Mouse (Mus musculus) hindbrain, postnatal 0 days (tissue): ENCODE measurements at regions not wholly inside any gene's neighbourhood (a gene's known extent, or its start where the extent isn't known, plus 50 kb on each side); places are given as distances from the start of the nearest gene placed in this dataset.

ENCODE experiments used
- ATAC-seq: fragments of 200-750 bp; cut with Nextera tagmentation; 2 replicates; pipeline ENCODE4 v1.8.0; 2017; ENCODE audit warnings: mild to moderate bottlenecking, moderate TSS enrichment, moderate library complexity
- DNase-seq: peaks from one replicate; pipeline ENCODE4 v3.0.0-alpha.2; 2015; ENCODE audit warnings: low spot score
- H3K27ac ChIP-seq: fragments of 300-500 bp; sonication (generic); 2 replicates; pipeline ENCODE4 v1.5.1; 2014; ENCODE audit warnings: mild to moderate bottlenecking
- H3K27me3 ChIP-seq: fragments of 300-500 bp; sonication (generic); 2 replicates; pipeline ENCODE4 v1.6.1; 2014; ENCODE audit warnings: low read length, mixed read lengths; ENCODE audit not compliant: insufficient read depth
- H3K36me3 ChIP-seq: fragments of 300-500 bp; sonication (generic); 2 replicates; pipeline ENCODE4 v1.6.1; 2014; ENCODE audit warnings: low read length, mixed read lengths; ENCODE audit not compliant: insufficient read depth
- H3K4me1 ChIP-seq: fragments of 300-500 bp; sonication (generic); 2 replicates; pipeline ENCODE4 v1.6.1; 2014; ENCODE audit warnings: antibody characterized with exemption, low read length, mixed read lengths; ENCODE audit not compliant: insufficient read depth
- H3K4me2 ChIP-seq: fragments of 300-500 bp; sonication (generic); 2 replicates; pipeline ENCODE4 v1.6.1; 2014; ENCODE audit warnings: low read depth, mild to moderate bottlenecking, low read length, moderate library complexity, mixed read lengths
- H3K4me3 ChIP-seq: fragments of 300-500 bp; sonication (generic); 2 replicates; pipeline ENCODE4 v1.5.1; 2014; ENCODE audit warnings: low read length
- H3K9ac ChIP-seq: fragments of 300-500 bp; sonication (generic); replicated peaks from 2 replicates; pipeline ENCODE4 v1.6.1; 2014; ENCODE audit warnings: mild to moderate bottlenecking, low read length, moderate library complexity, mixed read lengths
- H3K9me3 ChIP-seq: fragments of 300-500 bp; sonication (generic); 2 replicates; pipeline ENCODE4 v1.6.1; 2016; ENCODE audit warnings: low read length, mixed read lengths
- CTCF ChIP-seq: IDR thresholded peaks from 2 replicates; pipeline ENCODE4 v1.5.1; 2016; ENCODE audit warnings: antibody characterized with exemption, control low read depth, low read depth
- WGBS: fragments of 180-500 bp; shearing (Covaris S2); extraction: QIAGEN DNeasy Blood & Tissue Kit; methylation state at CpG from one replicate; pipeline ENCODE4 v1.1.7; 2014; 5-methylcytosine and 5-hydroxymethylcytosine counted together

DNA sequence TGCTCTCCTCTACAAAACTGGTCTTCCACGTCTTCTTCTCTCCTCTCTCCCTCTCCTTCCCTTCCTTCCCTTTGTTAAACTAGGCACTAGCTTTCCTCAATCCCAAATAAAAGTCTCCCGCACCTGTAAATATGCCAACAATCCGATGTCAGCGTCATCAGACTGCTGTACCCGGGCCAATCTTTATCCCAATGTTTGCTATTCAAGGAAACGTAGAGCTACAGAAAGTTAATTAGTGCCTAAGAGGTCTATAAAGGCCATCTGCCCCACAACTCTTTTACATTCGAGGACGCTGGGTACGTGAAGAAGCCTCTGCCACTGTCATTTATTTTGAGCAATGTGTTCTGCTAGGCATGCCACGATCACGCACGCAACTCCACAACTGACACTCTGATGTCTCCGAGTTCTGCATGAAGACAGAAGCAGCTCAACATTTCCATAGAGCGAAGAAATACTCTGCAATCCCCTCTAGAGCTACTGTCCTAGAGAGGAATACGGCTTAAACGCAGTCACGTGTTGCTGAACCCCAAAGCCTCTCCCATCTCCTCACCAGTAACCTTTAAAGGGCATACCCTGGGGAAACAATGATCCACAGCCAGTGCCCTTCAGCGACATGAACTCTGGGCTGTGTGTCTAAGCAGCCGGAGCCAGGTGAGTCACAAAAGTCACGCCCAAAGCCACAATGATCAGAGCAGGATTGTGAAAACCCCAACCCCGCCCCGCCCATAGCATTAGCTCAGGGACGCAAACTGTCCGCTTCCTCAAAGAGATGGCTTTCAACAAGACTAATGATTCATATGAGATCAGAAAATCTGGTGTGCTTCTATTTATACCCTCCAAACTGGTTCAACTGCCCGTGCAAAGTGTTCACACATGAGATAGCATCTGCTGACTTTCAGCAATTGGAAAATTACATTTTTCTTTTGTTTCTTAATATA is 510.9 kb upstream of the Gm10131 start:
- 76% methylated on average over 25 of the region's 25 CpGs for WGBS
- no peak for ATAC-seq
- DNase-seq, result no peak
- H3K9me3 ChIP-seq, result no peaks in the 10 kb centered on the region
- no peak overlapping the region for H3K27ac ChIP-seq
- no peaks in the 10 kb centered on the region for H3K27me3 ChIP-seq
- no peak overlapping the region for H3K4me3 ChIP-seq
- no peaks in the 10 kb centered on the region for H3K36me3 ChIP-seq
- no peak overlapping the region for H3K4me2 ChIP-seq
- no peak overlapping the region for H3K9ac ChIP-seq
- no peak for TF ChIP-seq CTCF
- no peaks in the 10 kb centered on the region for H3K4me1 ChIP-seq

DNA sequence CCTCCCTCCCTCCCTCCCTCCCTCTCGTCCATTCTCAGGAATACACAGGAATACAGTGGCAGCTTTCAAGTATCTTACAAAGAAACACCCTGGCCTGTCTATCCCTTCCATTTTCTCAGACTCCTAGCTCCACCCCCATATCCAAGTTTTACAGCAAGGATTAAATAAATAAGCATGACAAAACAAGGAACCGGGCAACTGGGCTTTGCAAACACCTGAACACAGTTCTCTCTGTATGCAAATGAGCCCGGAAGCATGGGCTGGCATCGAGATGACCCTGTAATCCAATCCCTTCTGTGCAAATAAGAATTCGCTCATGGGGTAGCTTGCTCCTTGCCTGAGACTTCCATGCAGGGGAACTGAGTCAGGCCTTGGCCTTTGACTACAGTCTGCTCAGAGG is 506.5 kb upstream of the Gm10131 start:
- no peak for ATAC-seq
- H3K4me3 ChIP-seq, result no peak overlapping the region
- H3K27me3 ChIP-seq, result no peaks in the 10 kb centered on the region
- H3K9me3 ChIP-seq, result no peaks in the 10 kb centered on the region
- 51% methylated on average over 4 of the region's 5 CpGs for WGBS
- no peak overlapping the region for H3K9ac ChIP-seq
- H3K36me3 ChIP-seq, result no peaks in the 10 kb centered on the region
- no peak overlapping the region for H3K27ac ChIP-seq
- peaks cover 9% of the 10 kb centered on the region for H3K4me1 ChIP-seq
- no peak for TF ChIP-seq CTCF
- no peak for DNase-seq
- H3K4me2 ChIP-seq, result no peak overlapping the region

GRCm38 (mm10) chr8:34614987-34615386 is 503.4 kb upstream of the Gm10131 start:
- DNase-seq, result no peak
- H3K9me3 ChIP-seq, result no peaks in the 10 kb centered on the region
- no peak for TF ChIP-seq CTCF
- no peak overlapping the region for H3K9ac ChIP-seq
- no peak for ATAC-seq
- H3K4me2 ChIP-seq, result no peak overlapping the region
- no peak overlapping the region for H3K4me3 ChIP-seq
- no peak overlapping the region for H3K27ac ChIP-seq
- H3K4me1 ChIP-seq, result peaks cover 9% of the 10 kb centered on the region
- H3K27me3 ChIP-seq, result no peaks in the 10 kb centered on the region
- WGBS, result 77% methylated on average over 4 of the region's 4 CpGs
- H3K36me3 ChIP-seq, result no peaks in the 10 kb centered on the region

DNA sequence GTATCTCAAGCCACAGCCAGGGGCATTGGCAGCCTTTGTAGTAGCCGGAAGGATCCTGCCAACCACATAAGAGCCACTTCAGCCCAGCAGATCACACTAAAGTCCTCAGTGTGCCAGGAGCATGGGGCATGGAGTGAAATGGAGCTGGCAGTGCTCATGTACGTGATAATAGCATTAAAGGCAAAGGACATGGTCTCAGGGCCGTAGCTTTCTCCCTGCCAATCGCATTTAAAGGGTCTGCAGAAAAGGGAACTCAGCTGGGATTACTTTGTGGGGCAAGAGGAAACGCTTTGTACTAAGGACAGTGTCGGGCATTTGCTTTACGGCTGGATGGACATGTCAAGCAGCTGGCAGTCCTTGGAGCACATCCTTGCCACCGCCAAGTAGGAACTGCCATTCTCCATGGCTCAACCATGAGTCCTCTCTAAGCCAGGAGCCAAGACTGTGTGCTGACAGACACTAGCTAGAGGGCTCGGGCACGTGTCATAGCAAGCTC is 502.5 kb upstream of the Gm10131 start:
- ATAC-seq, result peak; percentile 94
- Histone ChIP-seq H3K27ac (no peak overlapping the region; the same call in 1 of the 2 replicates), H3K36me3 (no peaks in the 10 kb centered on the region), H3K4me1 (peaks cover 9% of the 10 kb centered on the region), H3K27me3 (no peaks in the 10 kb centered on the region), H3K9me3 (no peaks in the 10 kb centered on the region), H3K4me2 (0 out of 2 replicates have a peak overlapping the region, but pooled peaks have one; percentile 13), H3K4me3 (no peak overlapping the region), H3K9ac (no peak overlapping the region)
- DNase-seq, result peak; percentile 80
- TF ChIP-seq CTCF, result no peak
- WGBS, result 34% methylated on average over 10 of the region's 10 CpGs

DNA sequence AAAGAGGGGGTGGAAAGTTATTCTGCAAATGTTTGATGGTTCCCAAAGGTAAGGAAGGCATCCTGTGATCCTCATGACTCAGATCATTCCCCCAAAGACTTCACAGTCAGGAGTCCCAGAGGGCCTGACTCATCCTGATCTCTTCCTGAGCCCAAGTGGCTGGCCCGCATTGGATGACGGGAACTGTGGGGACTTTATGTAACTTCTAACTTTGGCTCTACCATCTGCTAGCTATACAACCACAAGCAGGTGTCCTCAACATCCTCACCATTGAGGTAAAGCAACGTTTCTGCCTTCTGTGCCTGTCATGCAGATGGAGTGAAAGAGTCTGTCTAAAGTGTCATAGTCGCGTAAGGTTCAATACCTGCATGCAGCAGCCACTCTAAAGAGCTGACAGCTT is 501.6 kb upstream of the Gm10131 start:
- Histone ChIP-seq H3K4me1 (peaks cover 9% of the 10 kb centered on the region), H3K27ac (no peak overlapping the region), H3K36me3 (no peaks in the 10 kb centered on the region), H3K27me3 (no peaks in the 10 kb centered on the region), H3K9ac (no peak overlapping the region), H3K9me3 (no peaks in the 10 kb centered on the region), H3K4me3 (no peak overlapping the region), H3K4me2 (no peak overlapping the region)
- 90% methylated on average over 5 of the region's 5 CpGs for WGBS
- DNase-seq (no peak), ATAC-seq (no peak)
- TF ChIP-seq CTCF, result no peak

- H3K4me3 ChIP-seq, result no peak overlapping the region
- ATAC-seq, result no peak
- DNase-seq, result no peak
- no peaks in the 10 kb centered on the region for H3K9me3 ChIP-seq
- no peak for TF ChIP-seq CTCF
- no peak overlapping the region for H3K27ac ChIP-seq
- H3K36me3 ChIP-seq, result no peaks in the 10 kb centered on the region
- peaks cover 9% of the 10 kb centered on the region for H3K4me1 ChIP-seq
- no peak overlapping the region for H3K9ac ChIP-seq
- no peaks in the 10 kb centered on the region for H3K27me3 ChIP-seq
- 53% methylated on average over 3 of the region's 3 CpGs for WGBS
- H3K4me2 ChIP-seq, result no peak overlapping the region
Measured at GRCm38 (mm10) chr8:34612396-34612795, 500.9 kb upstream of the Gm10131 start.

GRCm38 (mm10) chr8:34610186-34610585 is 498.6 kb upstream of the Gm10131 start:
- ATAC-seq (no peak), DNase-seq (no peak)
- Histone ChIP-seq H3K4me1 (peaks cover 9% of the 10 kb centered on the region), H3K9ac (no peak overlapping the region), H3K36me3 (no peaks in the 10 kb centered on the region), H3K27ac (no peak overlapping the region), H3K9me3 (no peaks in the 10 kb centered on the region), H3K4me2 (no peak overlapping the region), H3K27me3 (no peaks in the 10 kb centered on the region), H3K4me3 (no peak overlapping the region)
- TF ChIP-seq CTCF, result no peak
